Mouse (Mus musculus) liver, embryonic 11.5 days (tissue): ENCODE results near the gene Mcrip1. TPM values are rescaled to one million over a fixed set of nuclear protein-coding genes. Genes with fewer than 3 reads are reported as not detected.
"Not testable (repeated sequence)": the region's sequence is repeated elsewhere in the genome, so short reads cannot be mapped to it uniquely, and the experiment has no call there.

Source experiments
- ATAC-seq: fragments of 200-750 bp; cut with Nextera tagmentation; replicated peaks from 2 replicates; pipeline ENCODE4 v1.8.0; 2017; ENCODE audit warnings: moderate number of reproducible peaks, mild to moderate bottlenecking, moderate TSS enrichment, moderate library complexity; ENCODE audit not compliant: low FRiP score
- DNase-seq: peaks from one replicate; pipeline ENCODE4 v3.0.0-alpha.2; 2017; ENCODE audit warnings: low spot score
- H3K27ac ChIP-seq: fragments of 300-500 bp; sonication (generic); 2 replicates; pipeline ENCODE4 v1.5.1; 2014; ENCODE audit warnings: mild to moderate bottlenecking, low read depth, low read length, control low read depth
- H3K27me3 ChIP-seq: fragments of 300-500 bp; sonication (generic); replicated peaks from 2 replicates; pipeline ENCODE4 v1.6.1; 2014; ENCODE audit warnings: low read length, mixed read lengths; ENCODE audit not compliant: control insufficient read depth, insufficient read depth
- H3K36me3 ChIP-seq: fragments of 300-500 bp; sonication (generic); 2 replicates; pipeline ENCODE4 v1.6.1; 2014; ENCODE audit warnings: mild to moderate bottlenecking, low read length, moderate library complexity, mixed read lengths; ENCODE audit not compliant: control insufficient read depth, insufficient read depth
- H3K4me1 ChIP-seq: fragments of 300-500 bp; sonication (generic); replicated peaks from 2 replicates; pipeline ENCODE4 v1.6.1; 2014; ENCODE audit warnings: low read length, mixed read lengths; ENCODE audit not compliant: control insufficient read depth, insufficient read depth
- H3K4me2 ChIP-seq: fragments of 300-500 bp; sonication (generic); 2 replicates; pipeline ENCODE4 v1.6.1; 2014; ENCODE audit warnings: mild to moderate bottlenecking, control low read depth, moderate library complexity
- H3K4me3 ChIP-seq: fragments of 300-500 bp; sonication (generic); 2 replicates; pipeline ENCODE4 v1.5.1; 2014; ENCODE audit warnings: low read depth, low read length, control low read depth
- H3K9ac ChIP-seq: fragments of 300-500 bp; sonication (generic); 2 replicates; pipeline ENCODE4 v1.6.1; 2014; ENCODE audit warnings: low read depth, low read length, control low read depth
- H3K9me3 ChIP-seq: fragments of 300-500 bp; sonication (generic); 2 replicates; pipeline ENCODE4 v1.6.1; 2016; ENCODE audit warnings: low read length, inconsistent platforms, mixed read lengths; ENCODE audit not compliant: control insufficient read depth
- WGBS: fragments of 180-500 bp; shearing (Covaris S2); extraction: QIAGEN DNeasy Blood & Tissue Kit; methylation state at CpG from one replicate; pipeline ENCODE4 v1.1.7; 2014; 5-methylcytosine and 5-hydroxymethylcytosine counted together
- polyA plus RNA-seq: library from polyadenylated mRNA; unstranded; fragments of >200 nt; fragmentation: Nextera tagmentation; extraction: Ambion mirVana; gene quantifications from 2 replicates; pipeline ENCODE4 v1.2.1, GENCODE M21; 2014

Mcrip1 gene
- 117 and 123 TPM in 2 replicates for polyA plus RNA-seq

DNA sequence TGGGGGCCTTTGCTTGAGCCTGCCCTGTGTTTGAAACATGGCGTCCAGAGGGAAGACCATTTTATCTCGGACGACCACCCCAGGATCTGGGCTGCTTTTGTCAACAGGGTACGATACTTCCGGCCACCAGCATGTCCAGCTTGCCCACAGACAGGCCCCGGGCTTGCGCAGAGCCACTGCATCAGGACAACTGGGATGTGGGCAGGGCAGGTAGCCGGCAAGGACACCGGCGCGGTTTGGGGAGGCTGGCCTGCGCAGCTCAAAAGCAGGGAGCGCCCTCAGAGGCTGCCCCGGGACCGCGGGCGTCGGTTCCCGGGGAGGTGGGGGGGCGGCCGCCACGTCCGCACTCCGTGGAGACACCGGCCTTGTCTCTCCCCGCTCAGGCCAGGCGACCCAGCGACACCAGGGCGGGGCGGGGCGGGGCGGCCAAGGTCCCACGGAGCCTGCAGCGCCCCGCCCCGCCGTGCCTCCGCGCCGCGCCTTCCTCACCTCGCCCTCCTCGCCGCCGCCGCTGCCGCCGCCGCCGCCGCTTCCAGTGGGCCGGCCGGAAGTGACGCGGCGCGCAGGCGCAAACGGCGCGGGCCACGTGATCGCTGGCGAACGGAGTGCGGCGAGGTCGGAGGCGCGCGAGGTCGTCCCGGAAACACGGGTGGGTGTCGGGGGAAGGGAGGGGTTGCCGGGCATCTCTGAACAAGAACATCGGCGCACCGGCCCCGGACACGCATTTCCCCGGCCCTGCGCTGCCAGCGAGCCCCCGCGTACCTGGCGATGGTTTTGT, at the start of gene Mcrip1:
Gene Mcrip1, minus strand, starts transcription at position 560 of the 778 bp plus-strand sequence.
- Histone ChIP-seq H3K4me1 (peaks cover 23% of the 10 kb centered on the region), H3K27ac (peak within 1 kb of the TSS; percentile 98), H3K9ac (peak within 1 kb of the TSS; percentile 97), H3K4me2 (peak within 1 kb of the TSS; percentile 94), H3K4me3 (peak within 1 kb of the TSS; percentile 96), H3K27me3 (no peaks in the 10 kb centered on the region), H3K9me3 (no peaks in the 10 kb centered on the region), H3K36me3 (peaks cover 5% of the 10 kb centered on the region)
- peak; percentile 87 for DNase-seq
- 1% methylated on average over 81 of the region's 87 CpGs for WGBS
- peak; percentile 88 for ATAC-seq

DNA sequence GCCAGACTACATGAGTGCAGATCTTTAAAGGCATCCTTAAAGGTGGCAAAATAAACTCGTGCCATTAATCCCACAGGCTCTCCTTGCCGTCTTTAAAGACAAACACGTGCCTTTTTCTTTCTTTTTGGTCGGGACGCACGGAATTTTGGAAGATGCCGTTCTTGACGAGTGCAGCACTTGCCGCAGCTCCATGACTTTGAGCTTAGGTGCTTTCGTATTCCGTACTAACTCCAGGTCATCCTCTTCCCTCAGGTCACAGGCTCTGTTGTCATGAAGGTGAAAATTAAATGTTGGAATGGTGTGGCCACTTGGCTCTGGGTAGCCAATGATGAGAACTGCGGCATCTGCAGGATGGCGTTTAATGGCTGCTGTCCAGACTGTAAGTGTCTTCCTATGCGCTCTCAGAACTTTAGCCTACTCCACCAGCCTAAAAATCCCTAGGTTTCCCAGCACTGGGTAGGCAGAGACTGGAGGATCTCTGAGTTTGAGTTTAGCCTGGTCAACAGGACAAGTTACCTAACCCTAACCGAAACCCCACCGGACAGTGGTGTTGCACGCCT, 49.5 kb upstream of the Mcrip1 start:
- peak overlapping the region; percentile 97 for H3K27ac ChIP-seq
- H3K4me1 ChIP-seq = peaks cover 35% of the 10 kb centered on the region
- H3K4me3 ChIP-seq = peak overlapping the region; percentile 100
- peak overlapping the region; percentile 97 for H3K4me2 ChIP-seq
- WGBS = 43% methylated on average over 17 of the region's 17 CpGs
- H3K9me3 ChIP-seq = no peaks in the 10 kb centered on the region
- H3K27me3 ChIP-seq = no peaks in the 10 kb centered on the region
- no peak for ATAC-seq
- no peak for DNase-seq
- H3K36me3 ChIP-seq = peaks cover 34% of the 10 kb centered on the region
- peak overlapping the region; percentile 100 for H3K9ac ChIP-seq

DNA sequence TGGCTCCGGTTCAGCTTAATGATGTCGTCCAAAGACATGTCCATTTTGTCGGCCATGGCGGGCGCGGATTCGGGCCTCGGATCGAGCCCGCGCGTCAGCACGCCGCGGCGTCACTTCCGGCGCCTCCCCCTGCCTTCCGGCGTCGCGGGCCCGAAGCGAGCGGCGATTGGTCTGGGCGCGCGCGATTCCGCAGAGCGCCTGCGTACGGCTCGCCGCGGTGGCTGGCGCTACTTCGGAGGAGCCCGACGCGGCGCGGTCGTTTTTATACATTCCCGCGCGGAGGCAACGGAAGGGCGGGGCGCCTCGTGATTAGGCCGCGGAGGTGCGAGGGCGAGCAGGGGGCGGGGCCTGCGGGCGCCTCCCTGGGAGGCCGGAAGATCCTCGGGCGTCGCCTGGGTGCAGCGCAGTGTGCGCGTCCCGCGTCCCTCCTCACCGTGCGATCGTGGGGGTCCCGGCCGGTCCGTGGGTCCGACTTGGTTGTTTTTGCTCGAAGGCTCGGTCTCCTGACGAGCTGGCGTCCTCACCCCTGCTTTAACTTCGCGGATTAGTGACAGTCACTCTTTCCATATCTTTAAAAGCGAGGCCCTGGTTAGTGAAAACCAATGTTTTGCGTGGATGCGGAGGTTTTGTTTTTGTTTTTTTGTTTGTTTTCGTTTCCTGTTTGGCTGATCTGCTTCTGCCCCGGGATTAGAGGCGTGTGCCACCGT, 48.9 kb upstream of the Mcrip1 start, which contains the start of the genes Alyref and Anapc11:
Gene Alyref, minus strand, starts transcription at position 83 of the 707 bp plus-strand sequence.
Gene Anapc11, plus strand, starts transcription at position 139 of the 707 bp plus-strand sequence.
- Histone ChIP-seq H3K9ac (peak within 1 kb of the TSS; percentile 100), H3K27ac (peak within 1 kb of the TSS; percentile 97), H3K4me1 (peaks cover 30% of the 10 kb centered on the region), H3K4me2 (peak within 1 kb of the TSS; percentile 97), H3K4me3 (peak within 1 kb of the TSS; percentile 100), H3K36me3 (peaks cover 38% of the 10 kb centered on the region), H3K9me3 (no peaks in the 10 kb centered on the region), H3K27me3 (no peaks in the 10 kb centered on the region)
- under 1% methylated on average over 88 of the region's 88 CpGs for WGBS
- ATAC-seq = peak; percentile 98
- peak; percentile 94 for DNase-seq

DNA sequence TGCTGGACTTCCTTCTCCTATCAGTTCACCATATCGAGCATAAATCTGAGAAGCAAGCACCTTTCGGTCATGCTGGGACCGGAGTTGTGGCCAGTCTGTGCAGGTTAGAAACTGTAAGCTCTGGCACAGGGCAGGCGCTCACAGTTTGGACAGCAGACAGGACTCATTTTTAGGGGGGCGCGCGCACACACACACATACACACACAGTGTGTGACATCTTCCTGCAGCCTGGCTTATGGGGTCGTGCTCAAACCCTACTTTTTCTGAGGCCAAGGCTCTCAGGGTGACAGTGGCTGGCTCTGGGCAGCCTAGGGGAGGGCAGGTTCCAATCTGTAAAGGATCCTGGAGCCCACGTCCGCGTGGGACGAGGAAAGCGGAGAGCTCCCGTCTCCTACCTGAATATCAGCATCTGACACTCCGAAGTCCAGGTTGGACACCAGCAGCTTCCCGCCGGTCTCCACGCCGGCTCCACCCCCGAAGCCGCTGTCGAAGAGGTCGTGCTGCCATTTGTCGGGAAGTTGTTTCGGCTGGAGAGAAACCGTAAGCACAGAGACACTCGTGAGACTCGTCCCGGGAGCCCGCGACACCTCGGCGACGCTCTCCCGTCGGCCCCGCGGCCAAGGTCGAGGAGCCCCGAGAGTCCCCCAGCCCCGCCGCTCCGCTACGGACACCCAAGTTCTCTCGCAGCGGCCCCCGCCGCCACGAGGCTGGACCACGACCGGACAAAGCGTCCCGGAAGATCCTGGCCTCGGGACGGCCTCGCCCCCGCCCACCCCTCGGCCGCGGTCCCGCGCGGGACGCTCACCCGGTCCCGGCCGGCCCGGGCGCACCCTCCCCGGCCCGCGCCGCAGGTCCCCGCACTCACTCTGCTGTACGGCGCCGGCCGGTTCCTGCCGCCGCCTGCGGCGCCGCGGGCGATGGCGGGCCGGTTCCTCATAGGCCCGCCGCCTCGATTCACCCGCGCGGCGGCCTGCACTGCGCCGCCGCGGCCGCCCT, 48.0 kb upstream of the Mcrip1 start:
- H3K4me2 ChIP-seq = peak overlapping the region; percentile 97
- H3K27me3 ChIP-seq = no peaks in the 10 kb centered on the region
- WGBS = 3% methylated on average over 88 of the region's 99 CpGs
- H3K4me3 ChIP-seq = peak overlapping the region; percentile 100
- peaks cover 46% of the 10 kb centered on the region for H3K36me3 ChIP-seq
- no peaks in the 10 kb centered on the region for H3K9me3 ChIP-seq
- H3K27ac ChIP-seq = peak overlapping the region; percentile 97
- peaks cover 24% of the 10 kb centered on the region for H3K4me1 ChIP-seq
- H3K9ac ChIP-seq = peak overlapping the region; percentile 100
- DNase-seq (no peak), ATAC-seq (peak; percentile 29)

DNA sequence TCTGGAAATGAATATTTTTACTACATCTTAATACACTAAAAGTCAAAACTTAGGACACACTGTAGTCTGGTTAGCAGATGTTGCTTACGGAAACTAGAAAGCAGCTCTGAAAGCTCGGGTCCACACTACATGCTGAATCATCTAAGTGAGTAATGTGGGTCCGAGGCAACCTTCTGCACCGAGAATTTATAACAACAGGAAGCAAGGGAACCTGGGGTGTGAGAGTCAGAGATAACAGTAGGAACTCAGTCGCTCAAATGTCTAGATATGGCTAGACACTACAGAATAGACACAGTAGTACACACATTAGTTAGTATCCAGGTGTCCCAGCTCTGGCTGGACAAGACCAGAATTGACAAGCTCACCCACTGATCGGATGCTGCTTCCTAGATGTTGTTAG, 39.0 kb upstream of the Mcrip1 start:
- peaks cover 7% of the 10 kb centered on the region for H3K4me1 ChIP-seq
- DNase-seq = no peak
- H3K27ac ChIP-seq = peak overlapping the region; percentile 26; the same call in 1 of the 2 replicates
- H3K9ac ChIP-seq = no peak overlapping the region
- no peak overlapping the region for H3K4me2 ChIP-seq
- ATAC-seq = peak; percentile 71
- H3K27me3 ChIP-seq = no peaks in the 10 kb centered on the region
- 51% methylated on average over 6 of the region's 6 CpGs for WGBS
- no peak overlapping the region for H3K4me3 ChIP-seq
- H3K9me3 ChIP-seq = peaks cover 4% of the 10 kb centered on the region
- peaks cover 74% of the 10 kb centered on the region for H3K36me3 ChIP-seq

DNA sequence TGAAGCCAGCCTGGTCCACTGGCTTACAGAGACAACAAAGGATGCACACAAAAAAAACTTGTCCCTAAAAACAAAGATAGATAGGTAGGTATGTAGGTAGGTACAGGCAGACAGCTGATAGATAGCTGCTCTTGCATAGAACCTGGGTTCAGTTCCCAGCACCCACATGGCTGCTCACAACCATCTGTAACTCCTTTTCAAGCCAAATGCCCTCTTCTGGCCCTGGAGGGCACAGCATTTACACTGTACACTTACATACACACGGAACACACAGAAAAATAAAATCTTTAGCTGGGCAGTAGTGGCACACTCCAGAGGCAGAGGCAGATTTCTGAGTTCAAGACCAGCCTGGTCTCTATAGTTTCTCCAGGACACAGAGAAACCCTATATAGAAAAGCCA, 34.4 kb upstream of the Mcrip1 start:
- WGBS = 97% methylated on average over 1 of the region's 1 CpGs
- peaks cover 54% of the 10 kb centered on the region for H3K36me3 ChIP-seq

DNA sequence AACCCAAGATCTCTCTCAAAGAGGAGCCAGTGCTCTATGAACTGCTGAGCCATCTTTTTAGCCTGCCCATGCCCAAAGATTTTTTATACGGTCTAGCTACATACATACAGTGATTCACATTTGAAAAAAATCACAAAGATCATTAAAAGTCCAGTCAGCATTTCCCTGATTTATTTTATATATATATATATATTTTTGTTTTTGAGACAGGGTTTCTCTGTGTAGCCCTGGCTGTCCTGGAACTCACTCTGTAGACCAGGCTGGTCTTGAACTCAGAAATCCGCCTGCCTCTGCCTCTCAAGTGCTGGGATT, 33.4 kb upstream of the Mcrip1 start:
- DNase-seq, H3K4me2 ChIP-seq, H3K27ac ChIP-seq, H3K9me3 ChIP-seq, ATAC-seq, H3K4me3 ChIP-seq, H3K27me3 ChIP-seq, H3K9ac ChIP-seq: not testable (repeated sequence)
- Histone ChIP-seq H3K4me1 (peaks cover 25% of the 10 kb centered on the region), H3K36me3 (peaks cover 55% of the 10 kb centered on the region)
- 90% methylated on average over 2 of the region's 2 CpGs for WGBS

More for the DNA sequence above, 34.4 kb upstream of the Mcrip1 start:
- Histone ChIP-seq H3K27ac (no peak overlapping the region), H3K4me1 (peaks cover 25% of the 10 kb centered on the region), H3K9me3 (peaks cover 4% of the 10 kb centered on the region), H3K27me3 (no peaks in the 10 kb centered on the region), H3K9ac (no peak overlapping the region), H3K4me2 (no peak overlapping the region), H3K4me3 (no peak overlapping the region)
- no peak for DNase-seq
- no peak for ATAC-seq
